In the genomic region with DNA sequence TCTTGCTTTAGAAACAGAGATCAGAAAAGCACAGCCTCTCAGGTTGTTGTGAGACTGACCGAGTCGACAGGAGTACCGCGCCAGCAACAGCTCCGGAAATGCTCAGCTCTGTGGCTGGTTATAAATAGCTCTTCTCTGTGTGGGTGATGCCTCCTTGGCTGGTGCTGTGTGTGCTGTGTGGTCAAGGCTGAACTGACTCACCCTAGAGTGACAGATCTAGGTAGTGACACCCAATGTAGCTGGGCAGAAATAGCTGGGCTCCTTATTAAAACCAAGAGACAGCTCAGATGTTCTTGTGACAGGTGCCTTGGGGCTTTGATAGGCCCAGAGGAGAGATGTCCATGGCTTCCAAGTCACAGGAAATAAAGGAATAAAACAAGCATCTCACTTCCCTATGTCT, we compare ENCODE assay signal across 8 mouse cellular contexts.
A peak's percentile ranks its signal among the peaks of the same experiment; 100 is the strongest.
DNase-seq lines count a peak whose midpoint lies in the region; TF ChIP-seq lines count a peak whose summit lies in the region.

No protein-coding gene starts in this region.

- peak; percentile 93 for DNase-seq in 416B (ENCODE audit: low read depth)
- peak; percentile 22 for DNase-seq in MN1 (ENCODE audit: low spot score)
- DNase-seq in cerebellum, postnatal 36 days = peak; percentile 44 to 56
- DNase-seq in heart, postnatal 14 days = peak; percentile 26 to 32
- DNase-seq in right cerebral cortex, postnatal 25 days = peak; percentile 36
- DNase-seq in layer of hippocampus, adult 2 months (ENCODE audit: low spot score in 2 of 2) = no peak
- DNase-seq in urinary bladder, adult 2 months (ENCODE audit: low spot score) = no peak
- no peak for DNase-seq in kidney, adult 18-20 months

- no peak overlapping the region; the same call in 1 of the 2 replicates for H3K27ac ChIP-seq in layer of hippocampus, adult 2 months

- no peak for TF ChIP-seq CTCF in layer of hippocampus, adult 2 months (conservative IDR thresholded peaks at IDR 0.05)

- no peak overlapping the region for H3K4me3 ChIP-seq in layer of hippocampus, adult 2 months

- intact Hi-C loops in heart, postnatal 14 days (cut with DNase I) = no loop called here

Comparison
In these comparisons a context has a peak if more than half of its experiments do, and no peak if none do; other contexts are left out.
1. DNase-seq: peak in 416B (single experiment), MN1 (single experiment), cerebellum, postnatal 36 days (2 of 2), heart, postnatal 14 days (2 of 2) and right cerebral cortex, postnatal 25 days (single experiment); none in layer of hippocampus, adult 2 months (0 of 2), urinary bladder, adult 2 months (single experiment) and kidney, adult 18-20 months (single experiment).